Mouse (Mus musculus): ENCODE data around the gene Gm6169.

Gm6169 gene

DNA sequence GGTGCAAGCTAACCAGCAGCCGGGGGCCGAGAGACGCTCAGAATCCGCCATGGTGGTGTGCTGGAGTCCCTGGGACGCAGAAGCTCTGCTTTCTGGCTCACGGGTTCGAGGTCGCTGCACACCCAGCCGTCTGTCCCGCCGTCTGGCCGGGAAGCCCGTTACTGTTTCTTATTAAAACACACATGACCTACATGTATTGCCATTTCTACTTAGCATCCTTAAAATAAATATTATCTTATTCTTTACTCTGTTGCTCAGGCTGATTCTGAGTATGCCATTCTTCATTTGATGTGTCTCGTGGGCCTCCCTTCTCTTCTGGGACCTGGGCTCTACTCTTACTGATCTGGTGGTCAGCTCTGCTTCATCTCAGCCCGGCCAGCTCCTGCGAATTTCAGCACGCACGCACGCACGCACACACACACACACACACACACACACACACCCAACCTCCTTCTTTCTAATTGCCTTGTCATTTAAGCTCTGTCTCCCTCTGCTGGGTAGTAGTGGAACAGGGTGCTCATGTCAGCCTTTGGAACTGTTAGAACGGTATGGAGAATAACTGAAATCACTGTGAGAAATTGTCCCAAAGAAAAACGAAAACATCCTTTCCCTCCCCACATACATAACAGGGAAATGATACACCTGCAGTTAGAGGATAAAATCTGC lies at the start of gene Gm6169:
Gene Gm6169, minus strand, starts transcription at position 51 of the 666 bp plus-strand sequence.
- 63% methylated on average over 22 of the region's 22 CpGs for WGBS

DNA sequence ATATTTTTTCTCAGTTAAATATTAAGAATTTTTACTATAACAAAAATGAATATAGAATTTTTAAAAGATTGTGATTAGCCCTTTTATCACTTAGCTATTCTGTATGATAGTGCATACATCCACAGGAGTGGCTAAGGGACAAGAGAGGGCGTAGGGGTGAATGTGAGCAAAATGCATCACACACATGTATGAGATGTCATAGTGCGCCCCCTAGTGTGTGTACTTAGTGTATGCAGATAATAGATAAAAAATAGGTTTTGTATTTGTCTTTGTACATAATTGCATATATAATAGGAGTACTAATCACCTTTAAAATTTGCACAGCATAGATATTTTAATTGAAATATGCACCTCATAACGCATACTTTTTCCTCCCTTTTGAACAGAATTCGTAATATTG lies 46.8 kb upstream of the Gm6169 start:
- WGBS: 59% methylated on average over 4 of the region's 4 CpGs

DNA sequence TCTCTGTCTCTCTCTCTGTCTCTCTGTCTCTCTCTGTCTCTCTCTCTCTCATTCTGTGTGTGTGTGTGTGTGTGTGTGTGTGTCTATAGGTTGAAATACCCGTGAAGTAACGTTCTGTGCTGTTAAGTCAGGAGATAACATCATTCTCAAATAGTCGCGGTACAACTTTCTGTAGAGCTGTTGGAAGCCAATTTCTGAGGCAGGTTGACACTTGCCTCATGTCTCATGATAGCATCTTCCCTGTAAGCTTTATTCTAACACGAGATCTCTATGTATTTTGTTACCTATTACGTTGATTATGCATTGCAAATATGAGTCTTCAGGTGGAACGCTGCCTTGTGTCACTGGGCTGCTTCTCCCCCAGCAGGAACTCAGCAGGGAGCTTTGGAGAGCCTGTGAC lies 43.3 kb upstream of the Gm6169 start:
- 83% methylated on average over 7 of the region's 7 CpGs for WGBS

DNA sequence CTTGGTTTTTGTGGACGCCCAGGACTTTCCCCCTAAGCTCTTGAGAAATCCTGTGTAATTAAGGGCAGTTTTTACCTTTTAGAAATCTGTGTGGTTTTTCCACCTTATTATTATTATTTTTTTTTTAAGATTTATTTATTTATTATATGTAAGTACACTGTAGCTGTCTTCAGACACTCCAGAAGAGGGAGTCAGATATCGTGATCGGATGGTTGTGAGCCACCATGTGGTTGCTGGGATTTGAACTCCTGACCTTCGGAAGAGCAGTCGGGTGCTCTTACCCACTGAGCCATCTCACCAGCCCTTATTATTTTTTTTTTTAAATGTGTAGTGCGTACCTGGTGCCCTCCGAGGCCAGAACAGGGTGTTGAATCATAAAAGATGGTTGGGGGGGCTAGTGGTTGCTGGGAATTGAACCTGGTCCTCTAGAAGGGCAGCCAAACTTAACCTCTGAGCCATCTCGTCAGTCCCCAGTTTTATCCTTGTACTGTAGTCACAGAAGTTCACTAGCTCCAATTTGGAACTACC lies 39.4 kb upstream of the Gm6169 start:
- WGBS: 30% methylated on average over 8 of the region's 8 CpGs

DNA sequence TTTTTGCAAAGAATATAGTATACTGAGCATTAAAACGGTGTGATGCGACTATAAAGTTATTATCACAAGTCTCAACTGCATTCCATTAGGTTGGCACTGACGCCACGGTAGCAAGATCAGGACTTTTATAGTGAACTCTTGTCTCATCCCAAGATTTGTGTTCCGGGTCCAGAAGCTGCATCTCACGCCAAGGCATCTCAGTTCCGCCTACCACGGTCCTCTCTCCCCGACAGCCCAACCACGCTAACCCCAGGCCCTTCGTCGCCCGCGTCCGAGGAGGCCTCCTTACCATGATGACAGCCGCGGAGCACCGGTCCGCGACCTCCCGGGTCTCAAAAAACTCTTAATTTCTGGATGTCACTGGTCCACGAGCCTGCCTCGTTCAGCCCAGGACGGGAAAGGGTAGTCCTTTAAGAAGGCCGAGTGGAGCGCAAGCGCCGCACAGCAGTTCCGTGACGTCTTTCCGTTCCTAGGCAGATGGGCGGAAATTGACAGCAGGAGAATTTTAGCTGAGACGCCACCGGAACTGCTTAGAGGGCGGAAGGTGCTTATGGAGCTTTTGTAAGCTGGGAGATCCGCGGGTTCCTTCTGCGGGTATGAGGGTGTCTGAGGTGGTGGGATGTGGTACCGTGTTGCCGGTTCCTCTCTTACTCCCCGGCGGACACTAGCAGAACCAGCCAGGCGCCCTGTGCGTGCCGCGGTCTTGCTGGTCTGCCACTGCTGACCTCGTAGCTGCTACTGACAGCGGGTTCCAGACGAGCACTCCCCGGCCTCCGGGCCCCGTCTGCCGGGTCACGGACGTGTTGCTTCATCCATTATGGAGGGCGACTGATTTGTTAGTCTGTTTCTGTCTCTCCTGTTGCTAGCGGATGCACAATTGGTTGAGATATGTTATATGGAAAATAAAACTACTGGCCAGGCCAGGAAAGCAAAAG lies 38.7 kb upstream of the Gm6169 start, which contains the start of the genes Gfm2 and Nsa2:
Gene Gfm2, plus strand, starts transcription at position 472 of the 935 bp plus-strand sequence.
Gene Nsa2, minus strand, starts transcription at position 472 of the 935 bp plus-strand sequence.
- under 1% methylated on average over 57 of the region's 57 CpGs for WGBS

DNA sequence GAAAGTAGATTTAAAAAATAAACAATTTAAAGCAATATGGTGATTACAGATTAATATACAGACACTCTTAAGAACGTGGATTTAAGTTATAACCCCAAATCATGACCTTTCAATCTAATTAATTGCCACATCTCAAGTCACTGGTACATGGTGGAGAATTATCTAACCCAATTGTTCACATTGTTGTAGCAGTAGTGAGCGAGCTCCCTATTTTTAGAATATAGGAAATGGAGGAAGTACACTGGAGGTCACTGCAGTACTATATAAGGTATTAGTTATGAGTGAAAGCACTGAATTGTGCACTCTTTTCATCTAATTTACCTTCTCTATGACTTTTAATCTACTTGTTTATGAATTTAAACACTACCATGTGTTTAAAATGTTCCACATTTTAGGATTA lies 31.4 kb upstream of the Gm6169 start:
- no CpG with 5 or more reads among the region's 2 CpGs for WGBS

DNA sequence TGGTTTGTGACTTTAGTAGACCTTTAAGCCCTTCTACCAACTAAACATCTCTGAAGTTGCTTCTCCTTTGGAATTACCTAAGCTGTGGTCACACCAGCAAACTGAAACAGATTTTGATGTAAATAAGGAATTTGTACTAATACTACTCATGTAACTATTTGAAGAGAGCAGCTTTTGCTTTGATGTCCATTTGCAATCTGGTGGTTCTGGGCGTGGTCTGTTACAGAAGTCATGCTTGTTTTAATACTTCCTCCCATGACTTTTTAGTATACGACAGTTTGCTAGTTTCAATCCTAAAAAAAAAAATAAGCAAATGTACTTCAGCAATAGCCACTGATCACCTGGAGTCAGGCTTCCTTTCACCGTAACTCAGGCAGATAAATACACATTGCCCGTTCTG lies 30.6 kb upstream of the Gm6169 start:
- WGBS: 84% methylated on average over 3 of the region's 4 CpGs

DNA sequence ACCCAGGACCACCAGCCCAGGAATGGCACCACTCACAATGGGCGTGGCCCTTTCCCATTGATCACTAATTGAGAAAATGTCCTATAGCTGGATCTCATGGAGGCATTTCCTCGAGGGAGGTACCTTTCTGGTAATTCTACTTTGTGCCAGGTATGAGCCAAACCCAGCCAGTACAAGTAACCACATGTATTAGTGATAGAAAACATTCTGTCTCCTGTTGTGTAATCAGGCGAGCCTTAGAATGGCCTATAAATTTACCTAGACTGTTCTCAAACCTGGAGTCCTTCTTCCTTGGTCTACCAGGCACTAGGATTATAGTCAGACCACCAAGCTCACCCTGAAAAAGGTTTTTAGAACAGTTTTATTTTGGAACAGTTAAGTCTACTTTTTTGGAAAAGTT lies 22.3 kb upstream of the Gm6169 start:
- WGBS: 78% methylated on average over 3 of the region's 3 CpGs

DNA sequence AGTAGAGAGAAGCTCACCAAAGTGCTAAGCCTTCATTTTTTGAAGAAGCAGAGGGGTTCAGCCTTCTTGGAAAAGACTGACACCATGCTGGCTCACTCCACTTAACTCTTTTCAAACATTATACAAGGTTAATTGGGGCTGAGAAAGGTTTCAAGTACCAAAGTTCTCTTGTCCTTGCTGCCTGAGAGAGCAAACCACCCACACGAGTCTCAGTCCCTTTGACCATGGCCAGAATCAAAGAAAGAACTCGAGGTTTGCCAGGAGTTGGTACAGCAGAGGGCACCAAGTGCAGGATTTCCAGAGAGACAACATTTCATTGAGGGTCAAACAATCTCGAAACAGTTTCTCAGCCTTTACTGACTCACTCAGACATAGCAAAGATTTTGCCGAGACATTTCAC lies 10.0 kb upstream of the Gm6169 start:
- WGBS: 75% methylated on average over 4 of the region's 4 CpGs

DNA sequence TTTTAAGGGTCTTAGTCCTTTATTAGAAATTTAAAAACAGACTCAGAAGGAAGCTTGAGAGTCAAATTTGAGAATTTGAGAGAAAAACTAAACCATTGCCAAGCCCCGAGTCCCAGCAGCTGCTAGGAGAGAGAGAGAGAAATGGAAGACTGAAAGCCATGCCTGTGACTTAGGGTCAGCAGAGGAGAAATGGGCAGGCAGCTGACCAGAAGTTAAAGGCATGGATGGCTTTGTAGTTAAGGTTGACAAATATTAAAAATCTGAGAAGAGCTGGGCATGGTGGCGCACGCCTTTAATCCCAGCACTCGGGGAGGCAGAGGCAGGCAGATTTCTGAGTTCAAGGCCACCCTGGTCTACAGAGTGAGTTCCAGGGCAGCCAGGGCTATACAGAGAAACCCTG lies 8.7 kb upstream of the Gm6169 start:
- WGBS: 84% methylated on average over 4 of the region's 4 CpGs

DNA sequence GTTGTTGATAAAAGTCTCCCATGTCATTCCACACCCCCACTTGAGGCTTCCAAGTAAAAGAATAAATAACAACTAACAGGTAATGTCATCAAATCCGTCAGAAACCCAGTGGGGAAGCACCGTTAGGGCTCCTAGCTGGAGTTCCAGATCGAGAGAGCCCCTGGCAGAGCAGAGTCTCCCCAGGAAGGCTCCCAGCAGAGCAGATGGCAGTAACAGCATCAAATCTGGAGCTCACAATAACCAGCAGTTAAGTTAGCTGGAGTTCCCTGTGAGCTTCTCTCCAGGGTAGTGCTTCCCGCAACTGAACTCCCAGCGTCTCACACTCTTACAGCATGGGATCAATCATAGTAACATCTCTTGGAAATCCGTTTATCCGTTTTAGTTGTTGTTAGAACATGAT lies 6.0 kb upstream of the Gm6169 start:
- 62% methylated on average over 7 of the region's 7 CpGs for WGBS

DNA sequence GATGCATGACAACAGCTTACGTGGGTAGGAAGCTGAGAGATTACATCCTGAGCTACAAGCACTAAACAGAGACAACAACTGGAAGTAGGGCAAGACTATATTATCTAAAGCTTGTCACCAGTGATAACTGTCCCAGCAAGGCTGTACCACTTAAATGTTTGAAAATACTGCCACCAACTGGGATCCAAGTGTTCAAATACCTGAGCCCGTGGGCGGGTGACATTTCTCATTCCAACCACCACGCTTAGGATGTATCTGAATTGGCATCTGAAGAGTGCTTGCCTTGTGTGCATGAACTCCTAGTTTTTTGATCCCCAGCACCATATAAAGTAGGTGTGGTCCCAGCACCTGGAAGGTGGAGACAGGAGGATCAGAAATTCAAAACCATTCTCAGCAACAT lies 3.3 kb downstream of the Gm6169 start:
- WGBS: 74% methylated on average over 4 of the region's 4 CpGs

DNA sequence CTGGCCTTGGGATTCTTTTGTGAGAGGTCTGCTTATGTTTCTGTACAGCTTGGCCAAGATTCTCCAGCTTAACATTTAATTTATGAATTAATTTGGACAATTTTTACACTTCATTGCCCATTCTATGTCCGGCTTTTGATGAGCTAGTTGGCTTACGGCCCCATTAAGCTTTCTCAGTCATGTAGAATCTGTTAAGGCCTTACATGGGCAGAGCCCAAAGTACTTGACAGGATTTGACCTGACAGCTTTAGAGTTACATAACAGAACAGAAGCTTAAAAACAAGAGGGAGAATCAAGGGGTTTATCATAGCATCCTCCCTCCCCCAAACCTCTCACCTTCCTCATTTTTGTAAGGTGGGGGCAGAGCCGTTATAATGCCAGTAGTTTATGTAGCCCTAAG lies 10.9 kb downstream of the Gm6169 start:
- 80% methylated on average over 3 of the region's 3 CpGs for WGBS

DNA sequence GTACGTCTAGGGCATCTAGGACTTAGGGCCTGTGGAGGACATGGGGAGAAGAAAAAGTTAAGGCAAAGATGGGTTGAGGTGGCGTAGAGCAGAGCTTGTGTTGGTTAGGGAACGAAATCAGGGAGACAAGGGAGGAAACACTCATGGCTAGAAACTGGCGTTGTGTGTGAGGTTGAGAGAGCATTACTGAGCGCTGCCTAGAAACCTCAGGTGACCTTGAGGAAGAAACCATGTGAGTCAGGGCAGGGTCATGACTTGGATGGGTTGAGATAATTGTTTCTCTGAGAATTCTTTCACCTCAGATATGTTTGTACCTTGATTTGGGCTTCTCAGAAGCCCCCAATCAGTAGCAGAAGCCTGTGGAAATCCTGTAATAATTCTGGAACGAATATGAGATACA lies 11.6 kb downstream of the Gm6169 start:
- 90% methylated on average over 6 of the region's 6 CpGs for WGBS

DNA sequence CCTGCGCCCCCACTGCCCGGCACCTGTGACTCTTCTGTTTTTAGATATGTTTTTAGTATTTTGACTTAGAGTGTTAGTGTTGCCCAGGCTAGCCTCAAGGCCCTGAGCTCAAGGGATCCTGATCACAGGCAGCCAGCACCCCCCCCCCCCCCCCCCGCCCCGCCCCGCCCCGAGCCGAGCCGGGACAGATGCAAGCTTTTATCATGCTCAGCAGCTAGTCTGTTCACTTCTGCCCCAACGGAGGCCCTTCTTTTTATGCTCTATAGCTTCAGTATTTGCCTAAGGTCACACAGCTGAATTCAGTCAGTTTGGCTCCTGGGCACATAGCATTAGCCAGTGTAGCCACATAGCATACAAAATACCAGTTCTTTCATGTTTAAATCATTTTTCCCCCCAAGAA lies 12.7 kb downstream of the Gm6169 start:
- WGBS: 81% methylated on average over 9 of the region's 9 CpGs

DNA sequence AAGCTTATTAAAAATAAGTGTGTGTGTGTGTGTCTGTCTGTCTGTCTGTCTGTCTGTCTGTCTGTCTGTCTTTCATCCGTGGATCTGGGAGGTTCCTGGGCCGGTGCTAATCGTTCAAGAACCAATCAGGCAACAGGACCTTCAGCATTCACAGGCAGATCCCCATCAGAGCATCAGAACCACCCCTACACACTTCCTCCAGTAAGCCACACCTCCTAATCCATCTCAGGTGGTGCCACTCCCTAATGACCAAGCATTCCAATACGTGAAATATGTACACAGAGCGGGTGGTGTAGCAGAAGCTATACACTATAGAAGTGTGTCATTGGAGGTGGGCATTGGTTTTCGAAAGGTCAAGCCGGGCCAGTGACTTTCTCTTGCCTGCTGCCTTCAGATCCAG lies 16.6 kb downstream of the Gm6169 start:
- WGBS: 92% methylated on average over 7 of the region's 7 CpGs

DNA sequence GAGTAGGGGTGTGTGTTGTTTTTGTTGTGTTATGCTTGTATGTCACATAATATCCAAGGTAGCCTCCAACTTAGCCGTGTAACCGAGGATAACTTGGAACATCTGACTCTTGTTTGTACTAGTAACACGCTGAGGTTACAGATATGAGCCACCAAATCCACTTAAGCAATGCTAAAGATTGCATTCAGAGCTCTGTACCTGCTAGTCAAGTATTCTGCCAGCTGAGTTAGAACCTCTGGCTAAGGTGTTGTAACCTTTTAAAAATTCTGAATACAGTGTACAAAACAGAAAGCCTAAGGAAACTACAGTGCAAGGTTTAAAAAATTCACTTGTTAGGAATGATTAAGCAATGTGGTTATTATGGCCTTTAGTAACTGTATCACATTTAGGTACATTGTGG lies 18.4 kb downstream of the Gm6169 start:
- WGBS: 81% methylated on average over 3 of the region's 3 CpGs

DNA sequence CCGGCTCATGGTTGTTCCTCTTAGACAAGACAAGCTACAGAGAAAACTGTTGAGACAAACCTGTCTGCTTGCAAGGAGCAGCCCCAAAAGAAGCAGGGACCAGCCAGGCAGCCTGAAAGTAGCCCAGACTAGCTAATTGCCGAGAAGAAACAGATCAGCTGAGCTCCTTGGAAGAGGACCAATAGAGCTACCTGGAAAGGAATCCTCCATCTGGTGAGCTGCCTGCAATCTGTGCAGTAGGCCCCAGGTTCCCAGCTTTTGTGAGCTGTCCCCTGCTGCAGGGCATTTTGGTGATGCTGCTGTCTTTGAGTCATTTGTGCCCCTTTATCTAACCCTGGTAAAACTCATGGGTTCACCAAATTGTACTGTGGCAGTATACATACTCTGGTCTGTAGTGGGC lies 18.8 kb downstream of the Gm6169 start:
- 66% methylated on average over 2 of the region's 2 CpGs for WGBS

DNA sequence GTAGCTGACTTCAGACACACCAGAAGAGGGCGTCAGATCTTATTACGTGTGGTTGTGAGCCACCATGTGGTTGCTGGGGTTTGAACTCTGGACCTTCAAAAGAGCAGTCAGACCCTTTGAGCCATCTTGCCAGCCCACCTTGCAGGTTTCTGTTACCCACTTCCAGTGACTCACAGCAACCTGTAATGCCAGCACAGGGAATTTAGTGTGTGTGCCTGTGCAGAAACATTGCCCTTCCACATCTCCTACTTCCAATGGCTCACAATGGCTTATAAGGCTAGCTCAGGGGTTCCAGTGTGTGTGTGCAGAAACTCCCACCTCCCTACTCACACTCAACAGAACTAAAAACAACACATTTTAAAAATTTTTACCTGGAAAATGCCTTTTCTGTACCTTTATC lies 21.5 kb downstream of the Gm6169 start:
- 96% methylated on average over 2 of the region's 2 CpGs for WGBS

DNA sequence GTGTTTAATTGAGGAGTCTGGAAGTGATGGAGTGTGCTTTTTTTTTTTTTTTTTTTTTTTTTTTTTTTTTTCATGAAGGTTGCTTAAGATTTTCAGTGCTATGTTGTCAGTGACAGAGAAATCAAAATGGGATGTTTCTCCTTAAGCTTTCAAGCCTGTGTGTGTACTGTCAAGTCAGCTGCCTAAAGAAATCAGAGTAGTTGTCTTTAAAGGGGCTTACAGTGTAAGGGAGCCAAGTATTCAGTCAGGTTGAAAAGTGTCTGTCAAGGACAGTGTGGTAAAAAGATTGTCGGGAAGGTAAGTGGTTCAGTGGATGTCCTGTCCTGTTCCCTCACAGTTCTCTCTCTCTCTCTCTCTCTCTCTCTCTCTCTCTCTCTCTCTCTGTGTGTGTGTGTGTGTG lies 25.5 kb downstream of the Gm6169 start:
- 53% methylated on average over 1 of the region's 1 CpGs for WGBS

DNA sequence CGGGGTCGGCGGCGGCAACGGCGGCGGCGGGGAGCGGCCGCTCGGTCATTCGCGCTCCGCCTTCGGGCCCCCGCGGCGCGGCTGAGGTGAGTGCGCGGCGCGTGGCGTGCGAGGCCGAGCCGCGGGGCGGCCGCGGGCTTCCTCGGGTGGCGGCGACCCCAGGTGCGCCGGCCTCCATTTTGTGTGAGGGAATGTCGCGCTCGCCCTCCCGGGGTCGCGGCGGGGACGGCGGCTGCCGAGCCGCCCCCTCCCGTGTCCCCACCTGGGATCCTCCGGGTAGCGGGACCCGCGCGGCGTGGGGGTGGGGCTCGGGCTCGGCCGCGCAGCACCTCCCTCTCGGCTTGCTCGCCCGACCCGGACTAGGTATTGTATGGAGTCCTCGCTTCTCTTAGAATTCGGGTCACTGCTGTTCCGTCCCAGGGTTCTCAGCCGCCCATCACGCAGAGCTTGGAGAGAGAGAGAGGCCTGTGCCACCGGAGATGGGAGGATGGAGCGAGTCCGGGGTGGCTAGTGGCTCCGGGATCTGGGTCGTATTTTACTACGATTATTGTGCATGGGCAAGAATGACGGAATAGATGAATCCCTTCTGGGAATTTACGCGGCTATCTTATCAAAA lies 27.3 kb downstream of the Gm6169 start:
- 3% methylated on average over 70 of the region's 76 CpGs for WGBS

DNA sequence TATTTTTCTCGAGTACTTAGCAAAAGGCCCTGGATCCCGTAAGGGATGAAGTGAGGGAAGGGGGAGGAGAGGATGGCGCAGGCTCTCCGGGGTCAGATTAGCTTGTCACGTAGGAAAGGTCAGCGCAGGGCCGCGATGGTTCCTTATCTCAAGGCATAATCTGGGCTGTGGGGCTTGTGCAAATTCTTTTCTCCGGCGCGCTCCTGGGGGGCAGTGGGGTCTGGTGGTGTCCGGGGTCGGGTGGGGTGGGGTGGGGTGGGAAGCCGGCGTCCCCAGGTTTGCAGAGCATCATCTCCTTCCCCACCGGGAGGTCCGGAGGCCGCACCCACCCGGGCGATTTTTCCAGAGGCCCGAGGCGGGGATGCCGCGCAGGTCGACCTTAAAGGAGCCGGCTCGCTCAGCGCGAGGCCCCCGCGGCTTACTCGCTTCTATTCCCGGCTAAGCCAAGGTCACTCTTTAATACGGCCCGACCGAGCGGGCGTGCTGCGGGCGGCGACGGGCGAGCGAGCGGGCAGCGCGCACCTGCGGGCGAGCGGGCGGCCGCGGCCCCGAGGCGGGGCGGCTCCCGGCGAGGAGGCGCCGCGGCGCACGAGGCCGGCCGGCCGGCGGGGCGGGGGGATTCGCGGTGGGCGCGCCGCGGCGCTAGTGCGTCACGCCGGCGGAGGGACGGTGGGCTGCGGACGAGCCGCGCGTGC lies 28.0 kb downstream of the Gm6169 start:
- 3% methylated on average over 85 of the region's 85 CpGs for WGBS
